Mouse (Mus musculus) ES-E14 (cell line): ENCODE data around the gene Sowahd.

ENCODE experiments used
- CHD2 ChIP-seq: IDR thresholded peaks from 2 replicates; pipeline ENCODE4 v1.6.1; 2014; ENCODE audit warnings: mild to moderate bottlenecking, low read depth, low read length, inconsistent platforms
- HCFC1 ChIP-seq: IDR thresholded peaks from 2 replicates; pipeline ENCODE4 v1.6.1; 2012; ENCODE audit warnings: low read length, inconsistent platforms, borderline replicate concordance; ENCODE audit not compliant: insufficient read depth
- MAFK ChIP-seq: IDR thresholded peaks from 2 replicates; pipeline ENCODE4 v1.6.1; 2014; ENCODE audit warnings: mild to moderate bottlenecking, low read depth, low read length, inconsistent platforms; ENCODE audit not compliant: insufficient read depth
- ZC3H11A ChIP-seq: IDR thresholded peaks from 2 replicates; pipeline ENCODE4 v1.6.1; 2012; ENCODE audit warnings: low read depth, mild to moderate bottlenecking, inconsistent platforms, low read length, borderline replicate concordance
- ZNF384 ChIP-seq: IDR thresholded peaks from 2 replicates; pipeline ENCODE4 v1.6.1; 2012; ENCODE audit warnings: low read depth, low read length, inconsistent platforms

DNA sequence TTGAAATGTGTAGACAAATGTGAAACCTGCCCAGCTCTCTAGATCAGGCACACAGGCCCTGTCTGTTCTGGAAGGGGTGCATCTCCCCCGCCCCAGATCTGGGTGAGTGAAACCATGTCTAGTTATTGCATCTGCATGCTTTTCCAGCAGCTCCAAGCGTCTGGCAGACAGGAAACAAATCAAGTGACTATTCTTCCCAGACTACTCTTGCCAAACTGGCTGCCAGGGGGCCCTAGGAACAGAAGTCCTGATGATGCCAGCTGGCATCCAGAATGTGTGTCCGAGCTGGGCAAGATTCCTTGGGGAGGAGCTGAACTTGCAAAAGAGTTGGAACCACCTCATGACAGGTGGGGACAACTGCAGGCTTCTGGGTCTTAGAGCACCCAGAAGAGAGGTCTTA is 20.3 kb upstream of the Sowahd start:
- TF ChIP-seq ZNF384, result no peak
- no peak for TF ChIP-seq HCFC1
- TF ChIP-seq ZC3H11A, result no peak
- TF ChIP-seq CHD2, result no peak
- no peak for TF ChIP-seq MAFK
